Mouse (Mus musculus) CH12F3 (cell line): ENCODE measurements around the gene Cinp.
"Not testable (repeated sequence)": the region's sequence is repeated elsewhere in the genome, so short reads cannot be mapped to it uniquely, and the experiment has no call there.

Source experiments
- in situ Hi-C: fragments of 300-500 bp; cut with MboI; formaldehyde crosslinking; loops from 2 replicates; pipeline ENCODE4 v1.14.3; 2020; ENCODE audit warnings: low sequenced_read_pairs

Gene Cinp

DNA sequence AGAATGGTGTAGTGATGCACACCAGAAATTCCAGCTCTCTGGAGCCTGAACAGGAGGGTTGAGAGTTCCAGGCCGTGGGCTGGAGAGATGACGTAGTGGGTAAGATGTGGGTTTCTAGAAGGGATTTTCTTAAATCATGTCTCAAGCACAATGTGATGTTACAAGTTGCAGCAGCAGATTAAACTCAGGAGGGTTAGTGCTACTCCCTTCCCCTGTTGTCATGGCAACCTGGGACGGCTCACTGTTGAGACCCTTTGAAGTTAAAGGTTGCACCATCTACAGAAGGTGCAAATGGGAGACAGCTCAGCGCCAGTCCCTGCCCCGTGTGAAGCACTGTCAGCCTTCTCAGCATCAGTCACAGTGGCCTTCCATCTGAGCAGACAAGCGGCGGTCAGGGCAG, 27.7 kb downstream of the Cinp start:
- in situ Hi-C loops: no loop called here

DNA sequence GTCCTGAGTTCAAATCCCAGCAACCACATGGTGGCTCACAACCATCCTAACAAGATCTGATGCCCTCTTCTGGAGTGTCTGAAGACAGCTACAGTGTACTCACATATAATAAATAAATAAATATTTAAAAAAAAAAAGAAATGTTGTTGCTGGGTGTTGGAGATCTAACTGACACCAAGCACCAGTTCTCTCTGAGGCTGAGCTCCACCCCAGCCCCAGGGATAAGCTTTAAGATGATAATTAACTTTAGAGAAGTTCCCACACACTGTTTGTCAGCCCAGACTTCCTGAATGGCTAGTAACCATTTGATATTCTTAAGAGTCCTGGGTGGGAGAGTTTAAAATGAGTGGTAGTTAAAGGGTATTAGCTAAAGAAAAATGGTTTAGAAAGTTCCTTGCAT, 28.7 kb downstream of the Cinp start:
- in situ Hi-C loops: no loop called here

DNA sequence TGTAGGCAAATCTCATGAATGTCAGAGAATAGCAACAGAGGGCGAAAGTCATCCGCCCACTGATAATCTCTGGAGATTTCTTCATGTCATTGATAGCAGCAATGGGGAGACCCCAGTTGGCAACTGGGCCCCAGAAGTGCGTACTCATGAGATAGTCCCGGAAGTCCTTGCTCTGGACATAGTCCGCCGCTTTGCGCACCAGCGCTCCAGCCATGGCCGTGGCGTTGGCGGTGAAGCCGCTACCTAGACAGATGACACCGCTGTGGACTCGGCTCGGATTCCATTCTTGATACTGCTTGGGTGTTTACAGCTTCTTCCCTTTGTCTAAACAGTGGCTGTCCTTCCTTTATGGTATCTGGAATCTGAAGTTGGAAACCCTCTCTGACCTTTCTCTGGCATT, 30.3 kb downstream of the Cinp start:
- in situ Hi-C loops: not testable (repeated sequence)

DNA sequence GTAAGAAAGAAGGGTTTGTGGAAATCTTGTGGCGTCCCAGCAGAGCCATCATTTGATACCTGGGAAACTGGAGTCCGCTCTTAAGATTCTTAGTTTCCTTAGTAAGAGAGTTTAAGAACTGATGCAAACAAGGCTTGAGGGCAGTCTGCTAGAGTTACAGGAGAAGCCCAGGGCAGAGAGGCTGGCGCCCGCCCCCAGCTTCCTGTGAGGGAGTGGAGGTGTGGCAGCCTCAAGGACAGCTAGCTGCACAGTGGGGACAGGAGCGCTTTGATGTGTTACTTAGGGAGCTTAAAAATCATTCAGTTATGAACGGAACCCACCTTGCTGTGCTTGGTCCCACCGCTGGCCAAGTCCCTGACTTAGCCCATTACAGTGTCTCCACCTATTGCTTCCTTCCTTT, 31.7 kb downstream of the Cinp start:
- in situ Hi-C loops: no loop called here

DNA sequence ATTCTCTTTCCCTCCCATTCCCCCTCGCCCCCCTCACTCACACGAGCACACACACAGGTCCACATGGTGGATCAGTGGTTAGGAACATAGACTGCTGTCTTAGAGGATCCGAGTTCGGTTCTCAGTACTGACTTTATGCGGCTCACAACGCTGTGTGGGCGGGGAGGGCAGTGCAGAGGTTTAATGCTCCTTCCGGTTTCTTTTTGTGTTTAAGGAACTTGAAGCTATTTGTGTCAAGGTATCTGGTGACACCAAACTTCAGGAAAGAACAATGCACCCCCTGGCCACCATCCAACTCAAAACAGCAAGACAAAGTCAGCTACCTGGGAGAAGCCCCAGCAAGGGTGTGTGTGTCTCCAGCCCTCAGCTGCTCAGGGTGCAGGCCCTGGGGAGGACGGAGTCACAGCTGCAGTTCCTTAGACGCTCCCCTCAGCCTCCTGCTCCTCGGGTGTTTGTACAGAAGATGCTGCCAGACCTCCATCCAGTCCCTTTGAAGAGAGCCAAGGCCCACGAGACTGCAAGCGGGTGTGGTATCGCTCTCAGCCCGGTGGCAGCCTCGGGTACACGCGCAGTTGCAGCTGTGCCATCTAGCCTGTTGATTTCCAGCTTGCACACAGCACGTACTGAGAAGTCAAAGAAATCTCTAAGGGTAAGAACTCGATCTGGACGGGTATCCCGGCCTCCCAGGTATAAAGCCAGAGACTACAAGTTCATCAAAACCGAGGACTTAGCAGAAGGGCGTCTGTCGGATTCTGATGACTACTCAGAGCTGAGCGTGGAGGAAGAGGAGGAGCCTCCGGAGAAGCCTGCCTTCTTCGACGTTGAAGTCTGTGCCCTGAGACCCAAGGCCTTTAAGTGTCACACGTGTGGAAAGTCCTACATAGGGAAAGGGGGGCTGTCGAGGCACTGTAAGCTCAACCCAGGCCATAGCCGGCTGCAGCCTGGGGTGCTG, 33.9 kb downstream of the Cinp start:
- in situ Hi-C loops: no loop called here

DNA sequence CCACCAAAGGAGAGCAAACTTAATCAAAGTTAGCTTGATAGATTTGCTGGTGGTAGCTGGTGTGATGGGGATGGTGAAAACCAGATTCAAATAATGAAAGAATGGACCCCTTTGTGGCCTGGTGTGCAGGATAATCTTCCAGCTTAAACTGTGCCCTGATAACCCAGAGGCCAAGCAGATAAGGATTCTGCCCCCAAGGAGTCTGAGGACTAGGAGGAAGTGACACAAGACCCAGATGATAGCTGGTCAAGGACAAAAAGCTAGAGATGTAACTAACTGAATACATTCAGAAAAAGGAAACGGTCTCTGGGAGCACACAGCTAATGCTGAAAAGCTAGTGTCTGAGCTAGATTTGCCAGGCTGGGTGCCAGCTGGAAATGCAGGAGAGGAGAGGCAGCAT, 37.0 kb downstream of the Cinp start:
- in situ Hi-C loops: no loop called here

DNA sequence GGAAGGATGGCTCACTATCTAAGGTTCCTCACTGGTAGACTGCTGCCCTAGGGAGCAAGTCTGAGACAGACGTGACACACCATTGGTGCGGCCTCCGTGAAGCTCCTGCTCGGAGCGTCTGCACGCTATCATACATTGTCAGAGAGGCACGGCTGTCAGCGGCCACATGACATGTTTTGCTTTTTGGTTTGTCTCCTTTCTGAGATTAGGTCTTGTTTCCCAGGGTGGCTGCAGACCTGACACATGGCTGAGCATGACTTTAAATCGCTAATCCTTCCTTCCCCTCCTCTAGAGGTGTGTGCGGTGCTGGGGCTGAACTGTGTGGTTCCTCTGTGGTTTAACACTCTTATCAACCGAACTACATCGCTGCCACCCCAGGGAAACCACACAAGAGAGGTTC, 37.5 kb downstream of the Cinp start:
- in situ Hi-C loops: no loop called here

DNA sequence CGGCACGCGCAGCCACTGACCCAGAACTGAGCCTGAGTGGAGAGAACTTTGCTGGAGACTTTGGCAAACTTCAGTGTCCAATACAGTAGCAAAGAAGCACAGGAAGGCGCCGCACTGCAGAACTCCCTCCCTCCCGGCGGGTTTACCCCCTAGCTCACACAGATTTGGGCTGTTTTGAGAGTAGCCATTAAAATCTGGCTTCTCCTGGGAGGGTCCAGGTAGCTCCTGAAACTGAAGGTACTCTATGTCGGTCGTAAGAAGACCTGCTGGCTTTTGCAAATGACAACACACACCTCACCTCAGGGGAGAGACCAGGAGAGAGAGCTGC, 38.1 kb downstream of the Cinp start:
- in situ Hi-C loops: no loop called here

DNA sequence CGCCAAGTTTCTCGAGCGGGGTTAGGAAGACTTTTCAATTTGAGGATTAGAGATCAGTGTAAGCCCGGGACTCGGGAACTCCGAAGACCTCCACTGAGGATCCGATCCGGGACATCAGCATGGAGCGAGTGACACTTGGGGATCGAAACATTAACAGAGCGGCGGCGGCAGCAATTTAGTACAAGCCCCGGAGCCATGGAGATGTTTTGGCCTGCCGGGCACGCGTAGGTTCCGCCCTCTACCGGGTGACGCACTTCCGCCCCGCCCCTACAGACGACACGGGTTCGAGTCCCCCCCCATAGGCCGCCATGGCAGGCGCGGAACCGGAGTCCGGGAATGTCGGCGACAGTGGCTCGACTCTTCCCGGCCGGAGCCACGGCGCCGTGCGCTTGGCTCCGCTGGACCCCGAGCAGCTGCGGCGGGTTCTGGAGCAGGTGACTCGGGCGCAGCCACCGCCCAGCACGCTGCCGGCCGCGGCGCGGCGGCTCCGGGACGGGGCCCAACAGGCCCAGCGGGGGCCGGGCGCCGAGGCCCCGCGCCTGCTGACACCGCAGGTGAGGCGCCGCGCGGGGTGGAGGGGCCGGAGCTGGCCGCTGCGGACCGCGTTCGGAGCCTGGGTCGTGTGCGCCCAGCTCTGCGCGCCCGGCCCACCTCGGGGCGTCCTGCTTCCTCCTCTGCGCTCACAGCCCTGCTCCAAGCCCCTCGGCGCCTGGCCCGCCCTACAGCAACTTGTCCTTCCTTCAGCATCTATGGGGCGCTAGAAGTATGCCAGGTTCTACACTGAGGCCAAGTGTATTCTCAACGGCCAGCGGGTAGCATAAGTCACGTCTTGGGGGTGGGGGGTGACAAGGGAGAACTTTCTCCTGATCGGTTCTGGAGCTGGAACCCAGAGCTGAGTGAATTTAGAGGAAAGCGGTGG, 38.7 kb downstream of the Cinp start, which contains the start of gene Zfp839:
Zfp839 (plus strand) TSS at position 244 of the 919 bp plus-strand sequence.
- in situ Hi-C loops: no loop called here

DNA sequence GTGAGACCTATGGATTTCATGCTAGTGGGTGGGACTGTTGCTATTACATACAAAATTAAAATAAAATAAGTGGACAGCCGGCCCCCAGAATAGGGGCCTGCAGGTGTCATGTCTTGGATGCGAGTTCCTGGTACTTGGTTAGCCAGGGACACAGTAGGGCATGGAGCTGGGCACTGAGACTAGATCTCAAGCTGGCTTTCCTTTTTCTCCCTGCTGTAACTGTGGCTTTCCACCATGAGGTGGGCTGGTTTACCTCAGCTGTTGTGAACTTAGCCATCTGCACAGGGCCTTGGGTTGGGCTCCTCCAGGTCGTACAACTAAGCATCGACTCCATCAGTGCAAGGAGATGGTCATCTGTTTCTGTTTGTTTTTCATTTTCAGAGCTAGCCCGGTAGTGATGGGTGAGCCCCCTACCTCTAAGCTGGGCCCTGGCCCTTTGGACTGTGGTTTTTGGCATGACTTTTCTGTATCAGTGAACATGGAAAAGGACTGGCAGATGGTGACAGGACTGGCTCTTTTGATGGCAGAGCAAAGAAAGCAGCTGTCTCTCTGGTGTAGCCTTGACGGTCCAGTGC, 42.7 kb downstream of the Cinp start:
- in situ Hi-C loops: loop anchor here (10.0 to 25.0 kb wide), 2 partner anchors 234 to 401 kb away; partner anchors contain the start of genes Dync1h1 and Ppp2r5c

DNA sequence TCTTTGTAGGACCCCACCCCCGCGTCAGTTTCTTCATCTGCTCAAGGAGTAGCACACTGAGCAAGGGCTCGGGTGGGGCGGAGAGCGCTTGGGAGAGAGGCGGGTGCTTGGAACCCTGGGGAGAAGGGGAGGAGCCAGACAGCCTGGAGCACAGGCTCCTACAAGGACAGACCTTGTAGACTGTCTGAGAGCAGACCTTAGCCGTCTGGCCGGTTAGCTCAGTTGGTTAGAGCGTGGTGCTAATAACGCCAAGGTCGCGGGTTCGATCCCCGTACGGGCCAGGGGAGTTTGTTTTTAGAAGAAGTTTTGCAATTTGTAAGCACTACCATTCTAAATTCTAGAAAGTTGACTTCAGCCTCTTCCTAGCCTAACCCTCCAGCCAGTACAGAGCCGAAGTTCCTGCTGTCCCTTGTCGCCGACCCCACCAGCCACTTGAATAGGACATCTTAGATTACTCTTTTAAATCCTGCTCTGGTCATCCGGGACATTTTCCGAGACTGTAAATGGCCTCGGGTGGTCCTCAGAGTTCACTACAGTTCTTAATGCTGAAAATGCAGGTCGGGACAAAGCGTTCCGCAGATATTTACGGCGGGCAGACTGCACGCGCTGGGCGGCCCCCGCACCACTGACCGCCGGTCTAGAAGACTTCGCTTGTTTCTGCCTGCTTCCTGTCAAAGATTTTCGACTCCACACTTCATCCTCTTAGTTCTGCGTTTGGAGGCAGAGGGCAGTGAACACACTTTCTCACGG, 43.6 kb downstream of the Cinp start:
- in situ Hi-C loops: loop anchor here (10.0 to 25.0 kb wide), 2 partner anchors 233 to 401 kb away; partner anchors contain the start of genes Dync1h1 and Ppp2r5c

DNA sequence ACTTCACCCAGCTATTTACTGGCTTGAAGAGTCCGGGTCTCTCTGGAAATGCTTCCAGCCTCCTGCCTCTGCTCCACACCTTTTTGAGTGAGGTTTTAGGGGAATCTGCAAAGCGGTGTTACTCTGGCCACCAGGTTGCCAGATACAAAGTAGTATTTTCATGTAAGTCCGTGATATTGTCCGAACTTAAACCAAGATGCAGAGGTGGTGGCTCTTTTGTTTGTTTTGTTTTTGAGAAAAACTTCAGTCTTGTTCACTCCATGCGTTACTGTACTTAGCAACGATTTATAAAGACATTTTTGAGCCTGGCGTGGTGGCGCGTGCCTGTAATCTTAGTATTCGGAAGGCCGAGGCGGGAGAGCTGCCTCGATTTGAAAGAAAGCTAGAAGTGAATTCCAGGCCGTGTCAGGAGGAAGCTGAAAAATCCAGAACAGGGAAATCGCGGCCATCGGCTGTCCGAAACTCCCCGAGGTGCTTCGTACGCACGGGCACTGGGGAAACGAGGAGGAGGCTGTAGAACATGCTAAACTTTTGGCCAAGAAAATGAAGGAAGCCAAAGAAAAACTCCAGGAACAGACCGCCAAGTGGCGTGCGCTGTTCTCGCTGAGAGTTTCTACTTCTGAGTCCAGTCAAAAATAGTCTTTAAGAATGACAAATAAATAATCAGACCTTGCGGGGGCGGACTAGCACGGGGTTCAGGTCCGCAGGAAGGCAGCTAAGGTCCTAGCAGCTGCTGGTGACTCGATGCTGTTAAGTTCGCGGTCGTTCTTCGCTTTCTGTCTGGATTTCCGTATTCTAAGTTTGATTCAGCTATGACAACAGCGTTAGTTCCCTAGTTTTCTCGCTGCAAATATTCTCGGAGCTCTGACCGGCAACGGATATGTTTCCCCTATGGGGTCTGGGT, 44.5 kb downstream of the Cinp start:
- in situ Hi-C loops: loop anchor here (10.0 to 25.0 kb wide), 2 partner anchors 232 to 400 kb away; partner anchors contain the start of genes Dync1h1 and Ppp2r5c

DNA sequence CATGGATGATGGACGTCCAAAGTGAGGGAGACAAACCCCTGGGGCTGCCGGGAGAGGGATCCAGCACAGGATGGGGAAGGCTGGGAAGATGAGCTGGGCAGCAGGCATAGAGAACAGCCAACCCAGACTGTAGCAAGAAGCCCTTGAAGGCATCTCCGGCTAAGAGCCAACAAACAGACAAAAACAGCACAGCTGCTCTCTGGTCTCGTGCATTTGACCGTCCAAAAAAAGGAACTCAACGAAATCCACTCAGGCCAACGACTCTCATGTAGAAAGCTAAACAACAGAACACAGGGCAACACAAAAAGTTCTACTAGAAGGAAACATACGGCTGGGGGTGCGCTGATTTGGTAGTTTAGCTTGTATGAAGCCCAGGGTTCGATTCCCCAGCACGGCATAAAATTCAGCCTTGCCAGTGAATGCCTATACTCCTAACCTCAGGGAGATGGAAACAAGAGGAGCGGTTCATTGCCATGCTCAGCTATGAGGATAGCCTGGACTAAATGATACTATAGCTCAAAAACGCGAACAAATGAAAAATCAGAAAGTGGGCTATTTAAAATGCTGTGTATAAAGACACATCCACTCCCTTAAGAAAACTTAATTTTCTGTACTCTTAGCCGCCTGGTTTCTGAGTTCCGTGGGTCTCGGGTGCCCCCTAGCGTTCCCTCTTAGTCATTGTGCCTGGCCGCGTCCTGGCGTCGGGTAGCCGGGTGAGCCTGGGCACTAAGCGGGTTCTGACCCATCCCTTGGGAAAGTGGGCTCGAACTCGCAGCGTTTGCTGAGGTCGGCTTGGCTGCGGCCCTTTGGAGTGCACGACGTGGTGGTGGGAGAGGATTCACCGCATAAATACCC, 45.5 kb downstream of the Cinp start:
- in situ Hi-C loops: loop anchor here (10.0 to 25.0 kb wide), 2 partner anchors 231 to 399 kb away; partner anchors contain the start of genes Dync1h1 and Ppp2r5c

DNA sequence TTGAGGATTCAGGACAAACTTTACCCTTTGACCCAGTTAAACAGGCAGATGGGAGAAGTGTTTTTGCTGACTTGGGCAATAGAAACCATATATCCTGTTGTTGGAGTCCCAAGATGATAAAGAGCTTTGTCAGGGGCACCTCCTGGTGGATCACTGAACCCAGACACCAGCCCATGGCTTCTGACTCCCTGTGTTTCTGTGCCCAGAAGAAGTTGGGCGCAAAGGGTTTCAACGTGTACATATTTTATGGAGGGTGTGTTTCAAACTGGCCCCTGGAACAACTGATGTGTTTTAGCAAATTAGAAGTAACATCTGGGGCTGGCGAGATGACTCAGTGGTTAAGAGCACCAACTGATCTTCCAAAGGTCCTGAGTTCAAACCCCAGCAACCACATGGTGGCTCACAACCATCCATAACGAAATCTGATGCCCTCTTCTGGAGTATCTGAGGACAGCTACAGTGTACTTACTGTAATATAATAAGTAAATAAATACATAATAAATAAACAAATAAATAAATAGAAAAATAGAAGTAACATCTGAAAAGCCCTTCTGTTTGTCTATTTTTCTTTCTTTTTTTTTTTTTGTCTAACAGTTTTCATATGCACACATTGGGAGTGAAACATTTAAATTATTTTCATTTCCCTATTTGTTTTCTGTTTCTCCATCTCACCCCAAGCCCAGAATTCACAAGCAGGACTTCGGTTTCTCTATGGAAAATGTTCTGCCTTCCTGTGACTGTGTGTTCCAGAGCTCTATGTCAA, 47.0 kb downstream of the Cinp start:
- in situ Hi-C loops: loop anchor here (10.0 to 25.0 kb wide), 2 partner anchors 230 to 397 kb away; partner anchors contain the start of genes Dync1h1 and Ppp2r5c

DNA sequence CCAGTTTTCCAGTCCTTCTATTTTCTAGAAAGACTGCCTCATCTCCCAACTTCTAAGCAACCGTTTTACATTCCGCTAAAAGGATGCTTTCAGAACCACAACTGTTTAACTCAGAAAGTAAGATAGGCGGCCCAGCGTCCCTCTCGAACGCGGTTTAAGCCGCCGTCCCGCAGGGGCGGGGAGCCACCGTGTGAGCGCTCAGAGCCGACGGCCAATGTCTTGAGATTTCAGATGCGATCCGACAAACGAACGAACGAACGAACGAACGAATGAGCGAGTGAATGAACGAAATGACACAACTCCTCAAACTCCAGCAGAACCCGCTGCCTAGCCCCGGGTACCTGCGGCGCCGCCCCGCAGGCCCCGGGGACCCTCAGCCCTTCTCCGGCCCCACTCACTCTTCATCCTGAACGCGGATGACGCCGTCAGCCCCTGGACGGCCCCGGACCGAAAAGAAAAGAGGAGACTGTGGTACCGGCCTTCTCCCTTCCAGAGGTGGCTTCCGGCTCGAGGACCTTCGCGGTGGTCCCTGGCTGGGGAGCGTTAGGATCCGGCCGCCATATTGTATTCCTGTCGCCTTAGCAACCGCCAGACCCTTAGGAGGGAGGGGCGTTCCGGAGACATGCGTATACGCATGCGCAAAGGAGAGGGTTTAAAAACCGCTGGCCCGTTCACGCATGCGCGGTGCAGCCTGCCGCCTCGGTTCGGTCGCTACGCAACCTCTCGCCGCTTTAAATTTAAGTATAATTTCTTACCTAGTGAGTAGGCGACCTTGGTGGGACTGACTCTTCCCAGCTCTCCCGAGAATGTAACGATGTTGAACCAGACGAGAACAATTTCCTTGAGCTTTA, 48.4 kb downstream of the Cinp start, which contains the start of gene Mok:
Mok (minus strand) TSS at position 592 of the 851 bp plus-strand sequence.
- in situ Hi-C loops: loop anchor here (10.0 to 25.0 kb wide), 2 partner anchors 228 to 396 kb away; partner anchors contain the start of genes Dync1h1 and Ppp2r5c

DNA sequence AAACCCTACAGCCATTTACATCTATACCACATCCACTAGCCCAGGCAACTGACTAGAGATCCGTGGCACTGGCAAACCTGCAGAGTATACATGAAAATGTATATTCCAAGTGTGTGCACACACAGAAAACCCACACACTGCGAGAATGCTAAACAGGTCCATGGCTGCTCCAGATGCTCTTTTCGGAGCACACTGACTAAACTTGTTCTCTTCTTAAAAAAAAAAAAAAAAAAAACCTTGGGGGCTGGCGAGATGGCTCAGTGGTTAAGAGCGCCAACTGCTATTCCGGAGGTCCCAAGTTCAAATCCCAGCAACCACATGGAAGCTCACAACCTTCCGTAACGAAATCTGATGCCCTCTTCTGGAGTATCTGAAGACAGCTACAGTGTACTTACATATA, 51.1 kb downstream of the Cinp start:
- in situ Hi-C loops: loop anchor here (25.0 kb wide), 1 partner anchor 226 kb away; the partner anchor contains the start of gene Dync1h1
